Mouse (Mus musculus) liver, embryonic 15.5 days (tissue): ENCODE measurements at regions not wholly inside any gene's neighbourhood (a gene's known extent, or its start where the extent isn't known, plus 50 kb on each side); places are given as distances from the start of the nearest gene placed in this dataset.

Experiments used
- ATAC-seq: fragments of 200-750 bp; cut with Nextera tagmentation; 2 replicates; pipeline ENCODE4 v1.8.0; 2017; ENCODE audit warnings: moderate number of reproducible peaks, mild to moderate bottlenecking, moderate library complexity; ENCODE audit not compliant: insufficient read depth
- H3K27ac ChIP-seq: fragments of 300-500 bp; sonication (generic); replicated peaks from 2 replicates; pipeline ENCODE4 v1.5.1; 2015; ENCODE audit warnings: mild to moderate bottlenecking, inconsistent platforms
- H3K27me3 ChIP-seq: fragments of 300-500 bp; sonication (generic); 2 replicates; pipeline ENCODE4 v1.6.1; 2015; ENCODE audit warnings: mild to moderate bottlenecking, inconsistent platforms
- H3K36me3 ChIP-seq: fragments of 300-500 bp; sonication (generic); replicated peaks from 2 replicates; pipeline ENCODE4 v1.6.1; 2015; ENCODE audit warnings: moderate library complexity, mild to moderate bottlenecking, inconsistent platforms
- H3K4me1 ChIP-seq: fragments of 300-500 bp; sonication (generic); replicated peaks from 2 replicates; pipeline ENCODE4 v1.6.1; 2015; ENCODE audit warnings: inconsistent platforms
- H3K4me2 ChIP-seq: fragments of 300-500 bp; sonication (generic); 2 replicates; pipeline ENCODE4 v1.6.1; 2015; ENCODE audit warnings: moderate library complexity, mild to moderate bottlenecking, inconsistent platforms
- H3K4me3 ChIP-seq: fragments of 300-500 bp; sonication (generic); replicated peaks from 2 replicates; pipeline ENCODE4 v1.5.1; 2015; ENCODE audit warnings: mild to moderate bottlenecking, inconsistent platforms
- H3K9ac ChIP-seq: fragments of 300-500 bp; sonication (generic); 2 replicates; pipeline ENCODE4 v1.6.1; 2015; ENCODE audit warnings: moderate library complexity, mild to moderate bottlenecking, inconsistent platforms
- H3K9me3 ChIP-seq: fragments of 300-500 bp; sonication (generic); replicated peaks from 2 replicates; pipeline ENCODE4 v1.6.1; 2016; ENCODE audit warnings: inconsistent platforms
- WGBS: fragments of 180-500 bp; shearing (Covaris S2); methylation state at CpG from one replicate; pipeline ENCODE4 v1.1.7; 2015; ENCODE audit warnings: mixed read lengths; ENCODE audit not compliant: insufficient replicate concordance; 5-methylcytosine and 5-hydroxymethylcytosine counted together

GRCm38 (mm10) chr10:7267903-7268302 lies 55.9 kb upstream of the Cnksr3 start:
- 0 out of 2 replicates have a peak, but pooled peaks cover 2% of the 10 kb centered on the region for H3K4me1 ChIP-seq
- H3K9ac ChIP-seq: no peak overlapping the region
- no peak for ATAC-seq
- H3K27me3 ChIP-seq: no peaks in the 10 kb centered on the region
- H3K4me3 ChIP-seq: no peak overlapping the region
- no peaks in the 10 kb centered on the region for H3K9me3 ChIP-seq
- no peak overlapping the region for H3K4me2 ChIP-seq
- H3K27ac ChIP-seq: no peak overlapping the region
- WGBS: 73% methylated on average over 4 of the region's 4 CpGs
- H3K36me3 ChIP-seq: no peaks in the 10 kb centered on the region

- 63% methylated on average over 4 of the region's 4 CpGs for WGBS
- Histone ChIP-seq H3K9ac (no peak overlapping the region), H3K27ac (no peak overlapping the region), H3K4me3 (no peak overlapping the region), H3K36me3 (no peaks in the 10 kb centered on the region), H3K9me3 (no peaks in the 10 kb centered on the region), H3K27me3 (no peaks in the 10 kb centered on the region), H3K4me1 (0 out of 2 replicates have a peak, but pooled peaks cover 2% of the 10 kb centered on the region), H3K4me2 (no peak overlapping the region)
- no peak for ATAC-seq
Observed at GRCm38 (mm10) chr10:7267106-7267505, 55.1 kb upstream of the Cnksr3 start.

- no peak for ATAC-seq
- no peaks in the 10 kb centered on the region for H3K27me3 ChIP-seq
- no peak overlapping the region for H3K4me3 ChIP-seq
- no peak overlapping the region for H3K9ac ChIP-seq
- H3K9me3 ChIP-seq: no peaks in the 10 kb centered on the region
- H3K36me3 ChIP-seq: no peaks in the 10 kb centered on the region
- no peak overlapping the region for H3K4me2 ChIP-seq
- H3K27ac ChIP-seq: no peak overlapping the region
- 0 out of 2 replicates have a peak, but pooled peaks cover 2% of the 10 kb centered on the region for H3K4me1 ChIP-seq
- 49% methylated on average over 9 of the region's 9 CpGs for WGBS
Observed at GRCm38 (mm10) chr10:7265412-7265811, 53.4 kb upstream of the Cnksr3 start.

GRCm38 (mm10) chr10:7264721-7265120 lies 52.7 kb upstream of the Cnksr3 start:
- no peak overlapping the region for H3K4me3 ChIP-seq
- no peaks in the 10 kb centered on the region for H3K27me3 ChIP-seq
- no peaks in the 10 kb centered on the region for H3K36me3 ChIP-seq
- no peak overlapping the region for H3K9ac ChIP-seq
- 0 out of 2 replicates have a peak, but pooled peaks cover 2% of the 10 kb centered on the region for H3K4me1 ChIP-seq
- no peaks in the 10 kb centered on the region for H3K9me3 ChIP-seq
- no peak overlapping the region for H3K27ac ChIP-seq
- 61% methylated on average over 4 of the region's 4 CpGs for WGBS
- no peak overlapping the region for H3K4me2 ChIP-seq
- no peak for ATAC-seq
